ENCODE assay signal across 9 mouse cellular contexts in the genomic region with DNA sequence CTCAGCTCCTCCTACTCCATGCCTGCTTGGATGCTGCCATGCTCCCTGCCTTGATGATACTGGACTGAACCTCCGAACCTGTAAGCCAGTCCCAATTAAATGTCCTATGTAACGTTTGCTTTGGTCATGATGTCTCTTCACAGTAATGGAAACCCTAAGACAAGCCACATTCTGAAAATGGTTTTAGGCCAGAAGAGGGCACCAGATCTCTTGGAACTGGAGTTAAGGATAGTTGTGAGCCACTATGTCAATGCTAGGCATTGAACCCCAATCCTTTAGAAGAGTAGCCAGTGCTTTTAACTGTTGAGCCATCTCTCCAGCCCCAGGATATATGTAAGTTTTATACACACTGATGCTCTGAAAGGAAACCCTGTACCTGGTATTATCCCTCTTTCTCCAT. TPM values are rescaled to one million over a fixed set of nuclear protein-coding genes. Genes with fewer than 3 reads are reported as not detected.
DNase-seq lines count a peak whose midpoint lies in the region; ATAC-seq and TF ChIP-seq lines count a peak whose summit lies in the region.
"Had no signal": no experiment of that assay in that cellular context is flagged by ENCODE, and none has a peak within 500 bp of the region (broad histone marks: within the 10 kb centered on the region; RNA-seq: fewer than 3 reads in every experiment).

No protein-coding gene starts in this region.

- no peaks in the 10 kb centered on the region for H3K9me3 ChIP-seq in kidney, embryonic 14.5 days (ENCODE audit: control insufficient read depth, low read length)
- H3K9me3 ChIP-seq in E14TG2a.4 (ENCODE audit: low read length) = no peaks in the 10 kb centered on the region
- no peaks in the 10 kb centered on the region for H3K9me3 ChIP-seq in kidney, postnatal 0 days (replicated peaks; ENCODE audit: low read length)
- H3K9me3 ChIP-seq: embryonic facial prominence, embryonic 12.5 days had no signal

- no peaks in the 10 kb centered on the region for H3K36me3 ChIP-seq in kidney, embryonic 14.5 days (ENCODE audit: control insufficient read depth, insufficient read depth, low read length)
- H3K36me3 ChIP-seq in E14TG2a.4 (ENCODE audit: insufficient read depth, low read length) = no peaks in the 10 kb centered on the region
- H3K36me3 ChIP-seq in kidney, postnatal 0 days (ENCODE audit: insufficient read depth, low read length) = no peaks in the 10 kb centered on the region
- H3K36me3 ChIP-seq: embryonic facial prominence, embryonic 12.5 days had no signal

- no peak overlapping the region for H3K27ac ChIP-seq in kidney, embryonic 14.5 days (ENCODE audit: low read depth, low read length)
- no peak overlapping the region for H3K27ac ChIP-seq in kidney, postnatal 0 days
- H3K27ac ChIP-seq: embryonic facial prominence, embryonic 12.5 days had no signal

- WGBS in kidney, embryonic 14.5 days = 53% methylated on average over 2 of the region's 2 CpGs
- 52% methylated on average over 2 of the region's 2 CpGs for WGBS in kidney, postnatal 0 days

- ATAC-seq in kidney, embryonic 14.5 days (ENCODE audit: low FRiP score, low TSS enrichment) = no peak
- ATAC-seq in kidney, postnatal 0 days (replicated peaks; ENCODE audit: low FRiP score, low read depth) = no peak

- H3K27me3 ChIP-seq in kidney, embryonic 14.5 days (ENCODE audit: control insufficient read depth, insufficient read depth, low read length) = no peaks in the 10 kb centered on the region
- peaks cover 3% of the 10 kb centered on the region for H3K27me3 ChIP-seq in E14TG2a.4 (ENCODE audit: insufficient read depth, low read length)
- H3K27me3 ChIP-seq in kidney, postnatal 0 days (ENCODE audit: insufficient read depth, low read length) = no peaks in the 10 kb centered on the region

- no peak overlapping the region for H3K9ac ChIP-seq in kidney, embryonic 14.5 days (ENCODE audit: low read depth, low read length)
- H3K9ac ChIP-seq in kidney, postnatal 0 days (ENCODE audit: low read depth, low read length) = no peak overlapping the region
- H3K9ac ChIP-seq: embryonic facial prominence, embryonic 12.5 days had no signal

- TF ChIP-seq CTCF in E14TG2a.4 (conservative IDR thresholded peaks at IDR 0.05; ENCODE audit: low read length) = peak; percentile 20
- peak; percentile 76 for TF ChIP-seq CTCF in kidney, postnatal 0 days (IDR thresholded peaks at IDR 0.05; ENCODE audit: low read depth)

- H3K4me1 ChIP-seq in kidney, embryonic 14.5 days (ENCODE audit: control insufficient read depth, insufficient read depth, low read length) = no peaks in the 10 kb centered on the region
- peaks cover 6% of the 10 kb centered on the region for H3K4me1 ChIP-seq in E14TG2a.4 (replicated peaks; ENCODE audit: low read depth, low read length)
- H3K4me1 ChIP-seq in kidney, postnatal 0 days (replicated peaks; ENCODE audit: insufficient read depth, low read length) = no peaks in the 10 kb centered on the region
- H3K4me1 ChIP-seq: embryonic facial prominence, embryonic 12.5 days had no signal

- no peak overlapping the region for H3K4me2 ChIP-seq in kidney, embryonic 14.5 days (replicated peaks; ENCODE audit: low read depth, low read length)
- no peak overlapping the region for H3K4me2 ChIP-seq in kidney, postnatal 0 days (ENCODE audit: low read length)
- H3K4me2 ChIP-seq: embryonic facial prominence, embryonic 12.5 days had no signal

- no peak overlapping the region for H3K4me3 ChIP-seq in kidney, embryonic 14.5 days (ENCODE audit: low read length)
- no peak overlapping the region for H3K4me3 ChIP-seq in E14TG2a.4 (replicated peaks; ENCODE audit: low read length)
- no peak overlapping the region for H3K4me3 ChIP-seq in kidney, postnatal 0 days (replicated peaks; ENCODE audit: low read depth, low read length)
- H3K4me3 ChIP-seq: embryonic facial prominence, embryonic 12.5 days; myocyte had no signal

- DNase-seq in kidney, adult 18-20 months = peak; percentile 47
- peak; percentile 54 for DNase-seq in A20 (ENCODE audit: low read depth, low spot score)
- peak; percentile 40 for DNase-seq in kidney, postnatal 0 days (ENCODE audit: low spot score)
- no peak for DNase-seq in gastrocnemius, postnatal 25 days
- DNase-seq in ovary, postnatal 36 days (ENCODE audit: low spot score) = no peak

RNA-seq across cellular contexts. Expression of gene Dgcr6, which starts 20.9 kb away (rescaled TPM):
- 99.0 and 101 TPM in 2 replicates for polyA plus RNA-seq in kidney, embryonic 14.5 days (2014; fragmentation: Nextera tagmentation; extraction: Ambion mirVana)
- polyA plus RNA-seq in kidney, postnatal 0 days (2015; fragmentation: Nextera tagmentation; extraction: Ambion mirVana) = 111 and 115 TPM in 2 replicates
- total RNA-seq in gastrocnemius, postnatal 25 days (2021) = 10 to 100 TPM; 32.2 to 34.1 TPM

RNA-seq across cellular contexts. Expression of gene Vpreb2, which starts 51.5 kb away (rescaled TPM):
- not detected in 2 replicates for polyA plus RNA-seq in kidney, embryonic 14.5 days (2014; fragmentation: Nextera tagmentation; extraction: Ambion mirVana)
- polyA plus RNA-seq in kidney, postnatal 0 days (2015; fragmentation: Nextera tagmentation; extraction: Ambion mirVana) = not detected in 2 replicates
- total RNA-seq in gastrocnemius, postnatal 25 days (2021) = not detected
- polyA plus RNA-seq: embryonic facial prominence, embryonic 12.5 days; myocyte had no signal

RNA-seq across cellular contexts. Expression of gene Prodh, which starts 58.3 kb away (rescaled TPM):
- 21.5 and 21.6 TPM in 2 replicates for polyA plus RNA-seq in kidney, embryonic 14.5 days (2014; fragmentation: Nextera tagmentation; extraction: Ambion mirVana)
- polyA plus RNA-seq in kidney, postnatal 0 days (2015; fragmentation: Nextera tagmentation; extraction: Ambion mirVana) = 19.2 and 20.3 TPM in 2 replicates
- 1 to 10 TPM; 8.1 to 9.5 TPM for total RNA-seq in gastrocnemius, postnatal 25 days (2021)

Comparison
In these comparisons a context has a peak if more than half of its experiments do, and no peak if none do; other contexts are left out.
1. DNase-seq: peak in kidney, adult 18-20 months (single experiment), A20 (single experiment) and kidney, postnatal 0 days (single experiment); none in gastrocnemius, postnatal 25 days (single experiment) and ovary, postnatal 36 days (single experiment).